Mouse (Mus musculus) midbrain, embryonic 16.5 days (tissue): Measurements from ENCODE around the gene Cdc42ep1. TPM values are rescaled to one million over a fixed set of nuclear protein-coding genes. Genes with fewer than 3 reads are reported as not detected.

Source experiments
- ATAC-seq: fragments of 200-750 bp; cut with Nextera tagmentation; 2 replicates; pipeline ENCODE4 v1.8.0; 2017; ENCODE audit warnings: moderate TSS enrichment
- H3K27ac ChIP-seq: fragments of 300-500 bp; sonication (generic); 2 replicates; pipeline ENCODE4 v1.5.1; 2014; ENCODE audit warnings: mild to moderate bottlenecking, low read length, mixed read lengths
- H3K27me3 ChIP-seq: fragments of 300-500 bp; sonication (generic); 2 replicates; pipeline ENCODE4 v1.6.1; 2014; ENCODE audit warnings: low read depth, low read length, mixed read lengths; ENCODE audit not compliant: control insufficient read depth, insufficient read depth
- H3K36me3 ChIP-seq: fragments of 300-500 bp; sonication (generic); 2 replicates; pipeline ENCODE4 v1.6.1; 2014; ENCODE audit warnings: mild to moderate bottlenecking, low read length, moderate library complexity, mixed read lengths; ENCODE audit not compliant: control insufficient read depth, insufficient read depth
- H3K4me1 ChIP-seq: fragments of 300-500 bp; sonication (generic); 2 replicates; pipeline ENCODE4 v1.6.1; 2014; ENCODE audit warnings: mild to moderate bottlenecking, low read length, mixed read lengths; ENCODE audit not compliant: control insufficient read depth, insufficient read depth
- H3K4me2 ChIP-seq: fragments of 300-500 bp; sonication (generic); 2 replicates; pipeline ENCODE4 v1.6.1; 2014; ENCODE audit warnings: mild to moderate bottlenecking, low read length, mixed read lengths
- H3K4me3 ChIP-seq: fragments of 300-500 bp; sonication (generic); 2 replicates; pipeline ENCODE4 v1.5.1; 2014; ENCODE audit warnings: low read depth, mild to moderate bottlenecking, low read length, moderate library complexity, mixed read lengths
- H3K9ac ChIP-seq: fragments of 300-500 bp; sonication (generic); 2 replicates; pipeline ENCODE4 v1.6.1; 2014; ENCODE audit warnings: low read depth, low read length, mixed read lengths
- H3K9me3 ChIP-seq: fragments of 300-500 bp; sonication (generic); replicated peaks from 2 replicates; pipeline ENCODE4 v1.6.1; 2014; ENCODE audit warnings: mild to moderate bottlenecking, low read length, mixed read lengths; ENCODE audit not compliant: control insufficient read depth, poor library complexity, severe bottlenecking
- WGBS: fragments of 180-500 bp; shearing (Covaris S2); extraction: QIAGEN DNeasy Blood & Tissue Kit; methylation state at CpG from one replicate; pipeline ENCODE4 v1.1.7; 2014; 5-methylcytosine and 5-hydroxymethylcytosine counted together
- microRNA-seq: library from miRNA; unstranded; fragments of <30 nt; microRNA quantifications from one replicate; pipeline ENCODE4, GENCODE M21; 2017
- polyA plus RNA-seq: library from polyadenylated mRNA; unstranded; fragments of >200 nt; fragmentation: Nextera tagmentation; extraction: Ambion mirVana; gene quantifications from 2 replicates; pipeline ENCODE4 v1.2.1, GENCODE M21; 2015

Gene Cdc42ep1
- polyA plus RNA-seq, 1 experiment from 2014 or later, result 13.6 TPM

DNA sequence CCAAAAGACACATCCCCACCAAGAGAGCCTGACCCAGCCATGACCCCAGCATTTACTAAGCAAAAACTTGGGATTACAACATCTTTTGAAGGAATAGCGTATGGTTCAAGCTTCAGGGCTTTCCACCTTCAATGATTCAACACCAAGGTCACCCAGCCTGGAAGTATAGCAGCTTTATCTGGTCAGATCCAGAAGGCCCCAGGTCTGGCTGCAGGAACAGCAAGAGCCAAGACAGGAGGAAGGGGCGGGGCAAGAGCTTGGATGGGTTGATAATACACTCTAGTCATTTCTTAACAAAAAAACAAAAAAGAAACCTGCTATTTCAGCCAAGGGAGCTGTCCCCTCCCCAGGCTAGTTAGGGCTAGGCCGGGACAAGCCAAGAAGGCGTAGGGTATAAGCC is 55.1 kb downstream of the Cdc42ep1 start:
- WGBS, result 83% methylated on average over 4 of the region's 4 CpGs

DNA sequence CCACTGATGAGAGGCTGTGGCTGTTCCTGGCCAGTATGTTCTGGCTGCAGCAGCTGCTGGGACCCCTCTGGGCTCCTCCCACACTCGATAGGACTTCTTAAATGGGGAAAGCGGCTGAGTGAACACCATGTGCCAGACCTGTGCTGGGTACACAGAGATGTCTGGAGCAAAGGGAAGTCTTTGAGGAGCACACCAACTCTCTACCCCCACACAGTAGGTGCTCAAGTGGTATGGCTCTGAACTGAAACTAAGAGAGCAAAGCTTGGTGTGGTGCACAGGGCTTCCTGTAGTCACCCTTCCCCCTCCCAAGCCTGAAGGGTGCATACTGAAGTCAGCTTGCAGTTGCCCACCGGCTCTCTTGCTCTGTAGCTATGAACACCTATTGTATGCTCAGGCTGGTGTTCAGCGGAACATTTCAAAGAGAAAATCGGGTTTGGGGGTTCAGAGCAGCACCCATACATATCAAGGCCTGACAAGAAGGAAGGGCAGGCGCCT is 56.1 kb downstream of the Cdc42ep1 start:
- Histone ChIP-seq H3K9me3 (no peaks in the 10 kb centered on the region), H3K4me1 (peaks cover 13% of the 10 kb centered on the region), H3K27ac (no peak overlapping the region), H3K27me3 (peaks cover 10% of the 10 kb centered on the region), H3K36me3 (0 out of 2 replicates have a peak, but pooled peaks cover 2% of the 10 kb centered on the region), H3K4me2 (no peak overlapping the region), H3K9ac (no peak overlapping the region), H3K4me3 (no peak overlapping the region)
- WGBS, result 53% methylated on average over 6 of the region's 6 CpGs
- no peak for ATAC-seq

More for the DNA sequence above, 55.1 kb downstream of the Cdc42ep1 start:
- ATAC-seq, result no peak
- H3K36me3 ChIP-seq, result peaks cover 3% of the 10 kb centered on the region; the same call in 1 of the 2 replicates
- no peak overlapping the region for H3K27ac ChIP-seq
- no peak overlapping the region for H3K4me2 ChIP-seq
- H3K27me3 ChIP-seq, result peaks cover 10% of the 10 kb centered on the region
- no peak overlapping the region for H3K9ac ChIP-seq
- H3K4me3 ChIP-seq, result no peak overlapping the region
- H3K4me1 ChIP-seq, result peaks cover 13% of the 10 kb centered on the region
- H3K9me3 ChIP-seq, result no peaks in the 10 kb centered on the region

DNA sequence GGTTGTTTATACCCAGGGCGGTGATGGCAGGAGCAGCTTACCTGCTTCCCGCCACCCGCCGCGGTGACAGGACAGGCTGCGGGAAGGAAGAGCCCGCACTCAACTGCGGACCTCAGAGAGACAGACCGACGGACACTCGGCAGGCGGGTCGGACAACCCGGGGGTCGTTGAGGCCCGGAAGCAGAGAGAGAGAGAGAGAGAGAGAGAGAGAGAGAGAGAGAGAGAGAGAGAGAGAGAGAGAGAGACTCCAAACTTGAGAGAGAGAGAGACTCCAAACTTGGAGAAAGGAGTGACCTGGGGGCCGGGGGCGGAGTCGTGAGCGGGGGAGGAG is 57.0 kb downstream of the Cdc42ep1 start, which contains the start of gene Gm49510:
TSS of gene Gm49510 (plus strand) at position 259 of the 331 bp plus-strand sequence.
- Histone ChIP-seq H3K9ac (peak within 1 kb of the TSS; percentile 68), H3K9me3 (no peaks in the 10 kb centered on the region), H3K4me2 (peak within 1 kb of the TSS; percentile 96), H3K27ac (no peak within 1 kb of the TSS; the same call in 1 of the 2 replicates), H3K36me3 (0 out of 2 replicates have a peak, but pooled peaks cover 2% of the 10 kb centered on the region), H3K4me1 (peaks cover 13% of the 10 kb centered on the region), H3K4me3 (peak within 1 kb of the TSS; percentile 53), H3K27me3 (peaks cover 10% of the 10 kb centered on the region)
- no peak for ATAC-seq
- WGBS, result 7% methylated on average over 15 of the region's 20 CpGs

DNA sequence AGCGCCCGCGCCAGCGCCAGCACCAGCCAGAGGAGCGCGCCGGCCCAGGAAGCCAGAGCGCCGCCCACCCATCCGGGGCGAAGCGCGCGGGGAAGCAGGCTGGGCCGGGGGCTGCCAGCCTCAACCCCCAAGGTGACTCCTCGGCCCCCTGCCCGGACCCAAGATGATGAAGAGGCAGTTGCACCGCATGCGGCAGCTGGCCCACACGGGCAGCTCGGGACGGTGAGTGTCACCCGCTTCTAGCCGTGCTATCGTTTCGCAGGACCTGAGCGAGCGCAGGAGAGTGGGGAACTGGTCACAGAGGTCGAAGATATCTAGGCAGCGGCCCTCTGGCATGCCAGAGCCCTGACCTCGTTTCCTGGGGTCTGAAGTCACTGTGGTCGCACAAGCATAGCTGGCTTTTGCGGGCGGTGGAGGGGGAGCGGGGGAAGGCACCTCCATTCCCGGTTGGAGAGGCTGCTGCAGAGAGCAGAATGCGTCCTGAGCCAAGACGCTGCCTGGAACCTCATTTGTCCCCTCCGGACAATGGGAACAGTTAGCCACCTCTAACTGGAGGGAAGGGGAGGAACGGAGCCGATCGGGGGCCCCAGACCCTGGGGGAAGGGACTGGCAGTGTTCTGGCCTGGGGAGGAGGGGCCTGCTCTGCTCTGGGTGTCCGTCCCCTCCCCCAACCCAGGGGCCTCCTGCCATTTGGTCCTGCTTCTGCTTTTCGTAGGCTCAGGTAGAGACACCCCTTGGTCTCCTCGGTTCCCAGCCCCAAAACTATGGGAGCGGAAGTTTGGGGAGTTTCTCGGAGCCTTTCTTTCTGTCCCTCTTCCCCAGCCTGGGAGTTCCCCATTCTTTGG is 57.5 kb downstream of the Cdc42ep1 start, which contains the start of gene Sh3bp1:
TSS of gene Sh3bp1 (plus strand) at position 29 of the 845 bp plus-strand sequence.
- peaks cover 10% of the 10 kb centered on the region for H3K27me3 ChIP-seq
- peak within 1 kb of the TSS; percentile 53 for H3K4me3 ChIP-seq
- peak within 1 kb of the TSS; percentile 68 for H3K9ac ChIP-seq
- no peak for ATAC-seq
- no peaks in the 10 kb centered on the region for H3K9me3 ChIP-seq
- peaks cover 13% of the 10 kb centered on the region for H3K4me1 ChIP-seq
- peak within 1 kb of the TSS; percentile 96 for H3K4me2 ChIP-seq
- 1% methylated on average over 46 of the region's 47 CpGs for WGBS
- H3K36me3 ChIP-seq, result 0 out of 2 replicates have a peak, but pooled peaks cover under 1% of the 10 kb centered on the region
- H3K27ac ChIP-seq, result no peak within 1 kb of the TSS; the same call in 1 of the 2 replicates

Small RNA genes lying within 50 kb of the gene (microRNA-seq; reads per million reads assigned to microRNA genes)
- 0.52 reads per million for gene Mir6955

Other genes starting within 250 kb of the Cdc42ep1 start
- gene Cyth4, start 245.6 kb upstream of the Cdc42ep1 start, polyA plus RNA-seq, result 5.0 and 5.3 TPM in 2 replicates
- 9.6 and 12.6 TPM in 2 replicates for gene Elfn2, start 123.9 kb upstream of the Cdc42ep1 start, polyA plus RNA-seq
- gene Mfng, start 69.1 kb upstream of the Cdc42ep1 start, polyA plus RNA-seq, result 13.5 and 19.7 TPM in 2 replicates
- 1.8 and 2.2 TPM in 2 replicates for gene Card10, start 39.6 kb upstream of the Cdc42ep1 start, polyA plus RNA-seq
- gene Lgals2, start 12.9 kb downstream of the Cdc42ep1 start, polyA plus RNA-seq, result not detected in 2 replicates
- gene Gga1, start 34.6 kb downstream of the Cdc42ep1 start, polyA plus RNA-seq, result 46.0 and 46.5 TPM in 2 replicates
- not detected in 2 replicates for gene Gm49510, start 57.0 kb downstream of the Cdc42ep1 start, polyA plus RNA-seq
- 2.2 and 2.7 TPM in 2 replicates for gene Sh3bp1, start 57.1 kb downstream of the Cdc42ep1 start, polyA plus RNA-seq
- 107 and 126 TPM in 2 replicates for gene Pdxp, start 71.3 kb downstream of the Cdc42ep1 start, polyA plus RNA-seq
- gene Lgals1, start 84.1 kb downstream of the Cdc42ep1 start, polyA plus RNA-seq, result 51.7 and 53.2 TPM in 2 replicates
- gene Nol12, start 92.3 kb downstream of the Cdc42ep1 start, polyA plus RNA-seq, result 66.3 and 67.6 TPM in 2 replicates
- 40.9 and 48.8 TPM in 2 replicates for gene Triobp, start 105.1 kb downstream of the Cdc42ep1 start, polyA plus RNA-seq
- gene H1f0, start 185.8 kb downstream of the Cdc42ep1 start, polyA plus RNA-seq, result 167 and 180 TPM in 2 replicates
- gene Galr3, start 199.3 kb downstream of the Cdc42ep1 start, polyA plus RNA-seq, result not detected in 2 replicates
- gene Ankrd54, start 220.3 kb downstream of the Cdc42ep1 start, polyA plus RNA-seq, result 54.4 and 57.8 TPM in 2 replicates
- 165 TPM in 2 replicates for gene Eif3l, start 232.6 kb downstream of the Cdc42ep1 start, polyA plus RNA-seq